Mouse (Mus musculus) retina, embryonic 14.5 days (tissue): ENCODE results near the gene Mpzl2.

Source experiments
- DNase-seq: peaks from one replicate; pipeline ENCODE4 v3.0.0-alpha.2; 2015; ENCODE audit warnings: low spot score

Gene Mpzl2

DNA sequence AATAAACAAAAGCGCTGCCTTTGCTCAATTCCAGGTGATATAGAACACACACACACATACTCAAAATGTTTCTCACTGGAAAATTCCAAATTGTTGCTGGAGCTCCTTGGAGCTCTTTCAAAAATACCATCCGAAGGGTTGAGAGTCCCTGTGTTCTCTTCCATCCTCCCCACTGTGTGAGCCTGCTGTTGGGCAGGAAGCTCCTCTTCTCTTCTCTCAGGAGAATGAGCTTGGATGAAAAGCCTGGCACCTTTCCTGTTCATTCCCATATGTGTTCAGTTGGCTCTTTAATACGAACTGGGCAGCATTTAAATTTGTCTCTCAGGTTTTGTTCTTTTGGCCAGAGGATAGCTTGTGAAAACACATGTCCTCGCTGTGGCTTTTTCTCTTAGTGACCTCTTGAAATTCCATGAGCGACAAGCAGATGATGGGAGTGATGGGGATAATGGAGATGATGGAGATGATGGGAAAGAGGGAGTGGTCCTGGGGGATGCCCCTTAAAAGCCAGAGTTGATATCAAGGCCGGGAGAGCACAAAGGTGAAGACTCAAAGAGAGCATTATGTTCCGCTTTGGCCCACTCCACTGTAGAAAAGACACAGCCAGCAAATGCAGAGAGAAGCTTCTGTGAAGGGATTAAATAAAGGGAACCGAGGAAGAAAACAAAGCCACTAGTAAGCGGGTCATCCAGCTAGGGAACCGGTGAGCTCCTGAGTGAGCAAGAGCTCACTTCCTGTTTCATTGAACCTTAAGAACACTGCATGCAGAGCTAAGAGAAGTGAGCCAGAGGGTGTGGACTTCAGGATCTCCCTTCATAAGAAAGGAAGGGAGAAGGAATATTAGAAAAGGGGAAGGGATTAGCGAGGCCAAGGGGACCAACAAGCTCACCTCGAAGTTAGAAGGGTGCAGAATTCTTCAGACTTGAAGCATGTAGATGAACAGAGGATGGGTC is 46.4 kb downstream of the Mpzl2 start:
- DNase-seq = no peak

DNA sequence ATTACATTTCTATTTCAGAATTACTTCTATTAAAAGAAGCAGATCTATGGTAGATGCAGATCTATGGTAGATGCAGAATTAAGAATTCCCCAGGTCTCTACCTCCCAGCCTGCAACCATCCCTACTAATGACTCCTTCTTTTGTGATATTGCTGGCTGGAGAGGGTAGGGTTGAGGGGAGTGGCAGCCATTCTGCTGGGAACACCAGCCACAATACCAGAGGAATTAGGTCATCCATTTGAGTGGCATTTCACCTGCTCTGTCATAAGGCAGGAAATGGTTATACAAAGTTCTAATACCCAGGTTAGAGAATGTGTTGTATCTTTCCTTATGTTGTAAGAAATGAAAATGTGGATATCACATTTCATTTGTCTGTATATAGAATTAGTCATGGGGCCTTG is 48.4 kb downstream of the Mpzl2 start:
- DNase-seq = no peak

DNA sequence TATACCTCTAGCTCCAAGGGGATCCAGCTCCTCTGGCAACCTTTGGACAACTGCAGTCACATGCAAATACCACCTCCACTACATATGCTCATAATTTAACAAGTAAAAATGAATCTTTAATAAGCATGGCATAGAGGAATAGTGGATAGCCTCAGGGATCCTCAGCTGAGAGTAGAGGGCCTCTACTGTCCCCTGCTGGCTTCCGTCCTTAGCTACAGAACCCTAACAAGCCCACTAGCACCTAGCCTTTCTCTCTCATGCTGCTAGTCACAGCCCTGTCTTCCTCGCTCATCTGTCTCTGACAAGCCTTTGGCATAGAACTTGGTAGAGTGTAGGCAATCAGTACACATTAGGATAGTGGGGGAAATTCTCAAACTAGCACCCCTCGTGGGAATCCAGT is 51.2 kb downstream of the Mpzl2 start:
- DNase-seq = no peak

DNA sequence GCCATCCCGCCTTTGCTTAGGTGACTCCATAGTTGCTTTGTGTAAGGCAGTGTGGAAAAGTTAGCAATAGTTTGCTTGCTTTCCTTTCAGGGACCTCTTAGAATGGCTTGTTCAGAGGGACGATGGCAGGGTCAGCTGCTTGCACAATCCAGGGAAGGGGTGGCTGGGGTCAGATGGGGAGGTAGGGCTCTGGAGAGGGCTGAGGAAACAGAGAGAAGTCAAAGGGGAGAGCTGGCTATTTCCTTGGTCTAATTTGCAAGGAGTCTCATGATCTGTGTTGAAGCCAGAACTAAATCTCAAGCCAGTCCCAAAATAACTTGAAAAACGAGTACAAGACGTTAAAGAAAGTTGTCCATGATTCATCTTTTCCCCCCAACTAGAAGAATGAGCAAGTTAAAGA is 53.0 kb downstream of the Mpzl2 start:
- no peak for DNase-seq

DNA sequence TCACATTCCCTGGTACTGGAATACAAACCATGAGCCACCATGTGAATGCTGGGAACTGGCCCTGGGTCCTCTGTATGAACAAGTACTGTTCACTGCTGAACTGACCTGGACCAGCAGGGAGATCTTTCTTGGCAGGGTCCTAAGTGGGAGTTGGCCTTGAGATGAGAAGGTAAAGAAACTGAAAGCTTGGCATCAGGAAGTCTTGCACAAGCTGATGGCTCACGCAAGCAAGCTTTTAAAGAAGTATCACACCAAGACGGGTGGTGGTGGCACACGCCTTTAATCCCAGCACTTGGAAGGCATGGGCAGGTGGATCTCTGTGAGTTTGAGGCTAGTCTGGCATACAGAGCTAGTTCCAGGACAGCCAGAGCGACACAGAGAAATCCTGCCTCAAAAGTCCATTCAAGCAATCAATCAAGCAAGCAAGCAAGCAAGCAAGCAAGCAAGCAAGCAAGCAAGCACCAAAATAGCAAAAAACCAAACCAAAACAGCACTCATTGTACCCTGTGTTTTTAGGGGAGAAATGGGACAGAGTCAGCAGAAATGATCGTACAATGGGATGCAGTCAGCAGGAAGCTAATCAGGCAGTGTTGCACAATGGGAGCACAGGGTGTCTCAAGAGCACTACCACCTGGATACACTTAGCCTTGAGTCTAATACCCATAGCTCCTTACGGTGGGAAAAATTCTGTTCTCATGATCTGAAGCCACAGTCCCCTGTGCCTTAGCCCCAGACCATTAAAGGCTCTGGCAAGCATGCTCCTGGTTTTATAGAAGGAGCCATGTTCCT is 55.7 kb downstream of the Mpzl2 start:
- no peak for DNase-seq

DNA sequence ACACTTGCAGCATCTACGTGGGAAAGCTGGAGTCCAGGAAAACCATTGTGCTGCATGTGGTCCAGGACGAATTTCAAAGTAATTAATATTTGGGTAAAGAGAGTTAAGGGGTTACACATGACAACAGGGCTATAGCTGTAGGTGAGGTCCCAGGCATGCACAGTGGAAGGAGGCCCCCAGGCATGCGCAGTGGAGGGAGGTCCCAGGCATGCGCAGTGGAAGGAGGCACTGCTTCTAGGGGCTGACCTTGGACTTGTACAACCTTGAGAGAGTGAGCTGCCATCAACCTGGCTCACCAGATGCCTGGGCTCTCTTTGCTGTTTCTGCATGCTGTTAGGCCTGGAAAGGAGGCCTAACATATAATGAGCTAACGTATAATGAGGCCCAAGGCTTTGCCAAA is 58.3 kb downstream of the Mpzl2 start:
- DNase-seq = no peak

DNA sequence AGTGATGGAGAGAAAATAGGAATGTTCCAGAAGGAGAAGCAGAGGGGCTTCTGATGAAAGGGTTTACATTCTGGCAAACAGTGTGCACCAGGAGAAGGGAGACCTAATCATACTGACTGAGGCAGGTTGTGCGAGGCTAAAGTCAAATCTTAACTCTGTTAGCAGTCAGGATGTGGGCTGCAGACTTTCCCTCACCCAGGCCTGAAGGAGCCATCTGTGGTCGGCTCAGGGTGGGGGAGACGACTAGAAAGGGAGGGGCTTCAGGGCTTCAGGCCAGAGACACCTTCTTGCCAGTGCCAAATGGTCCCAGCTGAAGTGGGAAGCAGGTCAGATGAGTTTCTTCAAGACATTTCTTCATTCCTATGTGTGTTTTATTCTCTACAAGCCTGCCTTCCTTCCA is 58.8 kb downstream of the Mpzl2 start:
- no peak for DNase-seq

DNA sequence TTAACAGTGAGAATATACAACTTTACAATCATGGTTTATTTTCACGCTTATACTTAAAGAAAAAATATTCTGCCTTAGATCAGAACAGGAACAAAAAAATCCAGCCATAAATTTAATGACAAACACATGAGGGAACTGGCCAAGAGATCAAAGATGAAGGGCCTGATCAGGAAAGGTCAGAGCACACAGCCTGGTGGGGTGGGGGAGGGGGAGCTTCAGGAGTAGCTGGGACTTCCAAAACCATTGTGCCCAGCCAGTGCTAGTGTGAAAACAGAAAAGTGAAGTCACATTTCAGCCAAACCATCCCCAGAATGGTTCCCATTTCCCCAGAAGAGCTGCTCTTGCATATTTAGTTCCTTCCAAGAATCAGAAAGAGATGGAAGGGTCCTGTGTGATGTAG is 62.9 kb downstream of the Mpzl2 start:
- no peak for DNase-seq

DNA sequence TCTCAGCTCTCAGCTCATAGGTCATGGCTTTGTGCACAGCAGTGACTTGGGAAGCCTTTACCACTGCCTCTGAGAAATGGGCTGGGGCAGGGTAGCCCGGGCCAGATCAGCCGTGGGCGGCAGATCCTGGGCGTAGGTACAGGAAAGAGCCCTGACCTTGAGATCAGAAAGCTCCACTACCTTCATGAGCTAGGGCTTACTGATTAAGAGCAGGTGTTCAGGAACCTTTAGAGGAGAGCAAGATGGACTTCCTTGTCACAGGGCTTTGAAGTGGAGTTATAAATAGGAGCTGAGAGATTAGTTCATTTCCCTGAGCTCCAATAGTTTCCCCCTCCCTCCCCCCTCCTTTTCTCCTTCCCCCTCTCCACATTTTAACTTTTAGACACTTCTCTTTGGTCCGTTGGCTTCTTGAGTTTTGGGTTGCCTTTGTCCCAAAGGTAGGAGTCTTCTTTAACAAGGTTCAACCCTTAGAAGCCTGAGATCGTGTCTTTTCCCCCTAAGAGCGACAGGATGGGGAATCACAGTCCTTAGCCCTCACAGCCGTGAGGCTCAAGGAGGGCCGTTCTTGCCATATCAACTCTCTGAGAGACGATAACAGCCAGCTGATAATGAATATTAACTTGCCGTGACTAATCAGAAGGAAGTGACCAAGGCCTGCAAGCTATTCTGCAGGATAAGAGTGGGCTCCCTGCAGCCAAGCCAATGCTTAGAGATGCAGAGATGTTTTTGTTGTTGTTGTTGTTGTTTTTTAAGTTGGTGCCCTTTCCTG is 63.8 kb downstream of the Mpzl2 start:
- DNase-seq = no peak
